Mouse (Mus musculus): ENCODE measurements around the gene Irgc1. TPM values are rescaled to one million over a fixed set of nuclear protein-coding genes. Genes with fewer than 3 reads are reported as not detected.

Gene Irgc1
- polyA plus RNA-seq (2012; rRNA removed) = 0.03 and 0.04 TPM in 2 replicates

DNA sequence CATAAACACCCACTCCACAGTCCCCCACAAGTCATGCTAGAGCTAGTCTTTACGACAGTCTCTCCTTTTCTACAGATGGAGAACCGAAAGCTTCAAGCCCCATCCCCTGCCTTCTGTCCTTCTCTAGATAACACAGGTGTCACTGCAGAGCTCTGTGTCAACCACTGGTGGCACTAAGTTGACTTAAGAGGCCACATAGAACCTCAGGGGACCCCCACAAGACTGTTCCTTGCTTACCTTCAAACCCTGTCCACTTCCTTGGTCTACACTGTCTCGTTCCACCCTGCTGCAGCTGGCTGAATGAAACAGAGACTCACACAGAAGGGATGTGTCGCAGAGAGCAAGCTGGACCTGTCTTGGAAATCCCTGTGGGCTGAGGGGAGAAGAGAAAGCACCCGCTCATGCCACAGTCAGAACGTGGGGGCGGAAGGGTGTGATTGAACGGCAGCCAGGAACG lies at the start of gene Irgc1:
Gene Irgc1, minus strand, starts transcription at position 443 of the 457 bp plus-strand sequence.

DNA sequence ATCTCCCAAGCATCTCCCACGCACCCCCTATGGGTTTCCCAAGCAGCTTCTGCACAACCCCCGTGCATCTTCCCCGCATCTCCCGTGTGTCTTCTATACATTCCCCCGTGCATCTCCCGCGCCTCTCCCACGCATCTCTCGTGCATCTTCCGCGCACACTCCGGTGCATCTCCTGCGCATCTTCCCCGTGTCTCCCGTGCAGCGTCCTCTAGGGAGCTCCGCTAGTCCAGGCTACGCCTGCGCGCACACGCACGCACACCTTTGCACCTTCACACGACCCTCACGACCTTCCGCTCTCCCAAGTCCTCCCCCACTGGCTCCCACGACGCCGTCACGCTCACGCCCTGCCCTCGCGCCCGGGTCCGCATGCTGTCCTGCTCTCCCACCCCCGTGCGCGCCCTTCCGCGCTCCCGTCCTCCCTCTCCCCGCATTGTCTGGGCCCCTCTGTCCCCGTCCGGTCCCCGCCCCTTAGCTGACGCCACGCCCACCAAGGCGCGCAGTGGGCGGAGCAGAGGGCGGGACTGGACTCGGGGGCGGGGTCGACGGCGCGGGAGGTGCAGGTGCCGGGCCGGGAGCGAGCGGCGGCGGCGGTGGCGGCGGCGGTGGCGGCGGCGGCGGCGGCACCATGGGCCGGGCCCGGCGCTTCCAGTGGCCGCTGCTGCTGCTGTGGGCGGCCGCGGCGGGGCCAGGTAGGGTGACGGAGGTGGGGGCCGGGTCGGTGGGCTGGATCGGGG lies 29.5 kb upstream of the Irgc1 start, which contains the start of gene Cadm4:
Gene Cadm4, plus strand, starts transcription at position 550 of the 734 bp plus-strand sequence.

DNA sequence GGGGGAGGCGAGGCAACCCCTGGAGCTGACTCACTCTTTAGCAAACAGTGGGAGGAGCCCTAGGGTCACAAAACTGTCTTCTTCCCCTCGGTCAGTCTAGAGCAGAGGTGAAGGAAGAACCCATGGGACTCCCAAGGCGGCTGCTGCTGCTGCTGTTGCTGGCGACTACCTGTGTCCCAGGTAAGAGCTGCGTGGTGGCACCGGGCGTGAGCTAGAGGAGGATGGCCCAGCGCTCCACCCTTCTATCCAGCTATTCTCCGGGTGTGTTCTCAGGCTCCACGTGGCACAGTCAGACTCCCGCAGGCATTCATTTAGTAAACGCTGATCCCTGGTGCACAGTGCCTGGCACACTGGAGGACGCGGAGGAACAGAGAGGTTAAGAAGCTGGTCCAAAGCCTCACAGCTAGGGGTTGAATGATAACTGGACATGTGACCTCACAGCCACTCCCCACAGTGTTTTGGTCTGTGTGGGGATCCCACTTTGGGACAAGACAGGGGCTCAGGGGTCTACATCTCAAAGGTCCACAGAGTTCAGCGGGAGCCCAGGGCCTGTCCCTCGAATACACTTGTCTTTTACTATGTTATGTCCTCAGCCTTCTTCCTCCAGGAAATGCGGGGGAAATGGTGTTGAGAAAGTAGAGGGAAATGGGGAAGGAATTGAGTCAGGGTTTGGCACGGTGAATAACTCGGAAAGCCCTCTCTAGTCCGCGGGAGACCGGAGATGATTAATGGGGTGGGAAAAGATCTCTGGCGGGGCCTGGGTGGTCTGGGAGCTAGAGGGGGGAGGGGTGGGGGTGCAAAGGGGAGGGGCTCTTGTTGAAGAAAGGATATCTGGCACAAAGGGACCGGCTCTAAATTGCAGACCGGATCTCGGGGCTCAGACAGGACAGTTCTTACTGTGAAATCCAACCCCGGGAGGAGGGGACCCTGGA lies 10.6 kb upstream of the Irgc1 start, which contains the start of gene Plaur:
Gene Plaur, plus strand, starts transcription at position 97 of the 932 bp plus-strand sequence.

DNA sequence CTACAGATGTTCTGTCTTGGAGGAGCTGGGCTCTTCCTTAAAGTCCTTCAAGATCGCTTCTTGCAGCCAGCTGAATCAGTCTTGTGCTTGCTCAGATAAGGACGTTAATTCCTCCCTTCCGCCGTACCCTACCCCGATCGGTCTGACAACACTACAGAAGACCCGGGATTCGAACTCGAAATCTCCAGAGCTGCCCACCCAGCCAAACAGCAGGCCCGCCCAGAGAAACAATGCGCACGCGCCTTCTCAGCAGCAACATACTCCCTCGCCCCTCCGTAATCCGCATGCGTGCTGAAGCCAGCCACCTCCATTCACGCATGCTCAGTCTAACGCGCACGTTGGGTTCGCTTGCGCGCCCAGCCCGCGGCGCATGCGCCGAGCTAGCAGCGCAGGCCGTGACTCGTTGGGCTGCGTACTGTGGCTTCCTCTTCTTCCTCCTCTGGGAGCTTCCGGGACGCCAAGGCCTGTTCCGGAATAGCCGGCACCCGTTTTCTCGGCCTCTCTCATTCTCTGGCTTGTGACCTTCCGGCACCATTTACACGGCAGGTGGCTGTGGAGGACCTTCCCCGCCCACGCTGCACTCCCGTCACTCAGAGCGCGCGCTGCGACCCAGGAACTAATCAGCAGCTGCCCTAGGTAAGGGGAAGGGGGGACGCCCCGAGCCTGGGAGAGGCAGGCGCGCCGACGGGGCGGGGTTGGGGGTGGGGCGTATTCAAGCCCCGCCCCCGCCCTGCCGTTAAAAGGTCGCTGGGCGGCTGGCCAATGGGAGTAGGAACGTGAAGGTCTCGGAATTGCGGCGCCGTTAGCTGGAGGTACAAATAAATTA lies 52.6 kb downstream of the Irgc1 start, which contains the start of gene Smg9:
Gene Smg9, plus strand, starts transcription at position 364 of the 826 bp plus-strand sequence.

Other genes starting within 250 kb of the Irgc1 start
- 0.35 and 0.53 TPM in 2 replicates for gene Zfp111, start 240.9 kb downstream of the Irgc1 start, polyA plus RNA-seq (2012; rRNA removed)
- 0.17 and 0.40 TPM in 2 replicates for gene Zfp109, start 214.7 kb downstream of the Irgc1 start, polyA plus RNA-seq (2012; rRNA removed)
- 0.16 and 0.24 TPM in 2 replicates for gene Zfp108, start 197.5 kb downstream of the Irgc1 start, polyA plus RNA-seq (2012; rRNA removed)
- 0.47 and 0.73 TPM in 2 replicates for gene Zfp93, start 181.9 kb downstream of the Irgc1 start, polyA plus RNA-seq (2012; rRNA removed)
- 0.96 and 1.8 TPM in 2 replicates for gene Zfp61, start 151.1 kb downstream of the Irgc1 start, polyA plus RNA-seq (2012; rRNA removed)
- 2.3 and 2.8 TPM in 2 replicates for gene Zfp94, start 135.6 kb downstream of the Irgc1 start, polyA plus RNA-seq (2012; rRNA removed)
- 0.26 and 0.63 TPM in 2 replicates for gene Tescl, start 118.4 kb downstream of the Irgc1 start, polyA plus RNA-seq (2012; rRNA removed)
- gene Lypd5, start 103.1 kb downstream of the Irgc1 start, polyA plus RNA-seq (2012; rRNA removed) = 43.9 and 102 TPM in 2 replicates
- 39.3 and 74.6 TPM in 2 replicates for gene Kcnn4, start 82.0 kb downstream of the Irgc1 start, polyA plus RNA-seq (2012; rRNA removed)
- gene Smg9, start 52.7 kb downstream of the Irgc1 start, polyA plus RNA-seq (2012; rRNA removed) = 32.6 and 35.9 TPM in 2 replicates
- gene Plaur, start 10.2 kb upstream of the Irgc1 start, polyA plus RNA-seq (2012; rRNA removed) = 16.9 and 29.3 TPM in 2 replicates
- 8.2 and 13.7 TPM in 2 replicates for gene Cadm4, start 29.7 kb upstream of the Irgc1 start, polyA plus RNA-seq (2012; rRNA removed)
- gene Zfp428, start 54.7 kb upstream of the Irgc1 start, polyA plus RNA-seq (2012; rRNA removed) = 14.6 and 33.0 TPM in 2 replicates
- gene AC161166.1, start 60.2 kb upstream of the Irgc1 start, polyA plus RNA-seq (2012; rRNA removed) = not detected in 2 replicates
- gene Irgq, start 78.4 kb upstream of the Irgc1 start, polyA plus RNA-seq (2012; rRNA removed) = 8.1 and 9.0 TPM in 2 replicates
- 37.2 and 46.2 TPM in 2 replicates for gene Pinlyp, start 93.8 kb upstream of the Irgc1 start, polyA plus RNA-seq (2012; rRNA removed)
- 16.4 and 20.3 TPM in 2 replicates for gene Xrcc1, start 94.0 kb upstream of the Irgc1 start, polyA plus RNA-seq (2012; rRNA removed)
- 167 and 181 TPM in 2 replicates for gene Ethe1, start 135.2 kb upstream of the Irgc1 start, polyA plus RNA-seq (2012; rRNA removed)
- 1.9 and 3.4 TPM in 2 replicates for gene Zfp575, start 135.3 kb upstream of the Irgc1 start, polyA plus RNA-seq (2012; rRNA removed)
- gene Phldb3, start 158.5 kb upstream of the Irgc1 start, polyA plus RNA-seq (2012; rRNA removed) = 5.6 and 8.8 TPM in 2 replicates
- gene Lypd3, start 184.3 kb upstream of the Irgc1 start, polyA plus RNA-seq (2012; rRNA removed) = 168 and 173 TPM in 2 replicates
- not detected in 2 replicates for gene Tex101, start 224.4 kb upstream of the Irgc1 start, polyA plus RNA-seq (2012; rRNA removed)